Mouse (Mus musculus) small intestine, adult 2 months (tissue): ENCODE results near the gene Dhx34. TPM values are rescaled to one million over a fixed set of nuclear protein-coding genes. Genes with fewer than 3 reads are reported as not detected.

ENCODE experiments used
- H3K27ac ChIP-seq: fragments of 200-500 bp; 2 replicates; pipeline ENCODE4 v1.5.1; 2012; ENCODE audit warnings: low read depth, low read length, control low read depth, inconsistent platforms; ENCODE audit not compliant: insufficient read depth
- H3K27me3 ChIP-seq: fragments of 200-500 bp; 2 replicates; pipeline ENCODE4 v1.6.1; 2012; ENCODE audit warnings: mild to moderate bottlenecking, moderate library complexity, low read length, inconsistent platforms; ENCODE audit not compliant: control insufficient read depth, insufficient read depth
- H3K36me3 ChIP-seq: fragments of 200-500 bp; 2 replicates; pipeline ENCODE4 v1.6.1; 2012; ENCODE audit warnings: mild to moderate bottlenecking, low read length, control low read depth, inconsistent platforms; ENCODE audit not compliant: control insufficient read depth, insufficient read depth
- H3K4me1 ChIP-seq: fragments of 200-500 bp; 2 replicates; pipeline ENCODE4 v1.6.1; 2012; ENCODE audit warnings: low read length, inconsistent platforms, mixed read lengths; ENCODE audit not compliant: control insufficient read depth, insufficient read depth, insufficient read length
- H3K4me3 ChIP-seq: fragments of 200-500 bp; 2 replicates; pipeline ENCODE4 v1.5.1; 2012; ENCODE audit warnings: low read depth, mild to moderate bottlenecking, control low read depth, inconsistent platforms, low read length, moderate library complexity
- CTCF ChIP-seq: fragments of 200-500 bp; IDR thresholded peaks from 2 replicates; pipeline ENCODE4 v1.5.1; 2012; ENCODE audit warnings: low read depth, mild to moderate bottlenecking, control low read depth, inconsistent platforms, low read length, moderate library complexity, mixed read lengths; ENCODE audit not compliant: insufficient replicate concordance, insufficient read length; ENCODE audit errors: extremely low read depth
- POLR2A ChIP-seq: fragments of 200-500 bp; IDR thresholded peaks from 2 replicates; pipeline ENCODE4 v1.6.1; 2012; ENCODE audit warnings: low read depth, mild to moderate bottlenecking, control low read depth, inconsistent platforms, low read length, moderate library complexity
- WGBS: fragments of 180-500 bp; shearing (Covaris S2); methylation state at CpG from one replicate; pipeline ENCODE4 v1.1.7; 2018; 5-methylcytosine and 5-hydroxymethylcytosine counted together
- polyA plus RNA-seq: library from polyadenylated mRNA; depleted of rRNA; stranded (reverse); fragments of >200 nt; gene quantifications from 2 replicates; pipeline ENCODE4 v1.2.3, GENCODE M21; 2012

The Dhx34 gene
- polyA plus RNA-seq, 1 experiment = 28.7 TPM

DNA sequence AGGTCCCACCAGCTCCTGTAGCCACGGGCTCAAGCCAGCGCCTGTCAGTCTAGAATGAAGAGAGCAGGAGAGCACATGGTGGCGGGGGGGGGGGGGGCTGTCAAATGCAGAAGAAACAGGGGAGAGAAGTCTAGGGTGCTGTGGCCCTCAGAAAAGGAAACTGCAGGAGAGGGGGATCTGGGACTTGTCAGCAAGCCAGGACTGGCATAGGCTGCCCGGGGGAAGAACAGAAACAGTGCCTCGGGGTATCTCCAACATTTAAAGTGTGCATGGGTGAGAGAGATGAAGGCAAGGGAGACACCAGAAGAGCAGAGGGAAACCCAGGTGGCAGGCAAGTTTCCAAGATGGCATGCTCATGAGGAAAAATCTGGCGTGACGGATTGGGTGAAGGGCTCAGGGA lies 59.8 kb downstream of the Dhx34 start:
- Histone ChIP-seq H3K36me3 (no peaks in the 10 kb centered on the region), H3K4me3 (no peak overlapping the region), H3K4me1 (no peaks in the 10 kb centered on the region; the same call in 1 of the 2 replicates), H3K27ac (no peak overlapping the region), H3K27me3 (peaks cover 6% of the 10 kb centered on the region; the same call in 1 of the 2 replicates)
- TF ChIP-seq CTCF = no peak
- no peak for TF ChIP-seq POLR2A
- 65% methylated on average over 7 of the region's 7 CpGs for WGBS

- peaks cover 6% of the 10 kb centered on the region; the same call in 1 of the 2 replicates for H3K27me3 ChIP-seq
- 83% methylated on average over 9 of the region's 9 CpGs for WGBS
- no peaks in the 10 kb centered on the region for H3K36me3 ChIP-seq
- TF ChIP-seq CTCF (no peak), POLR2A (no peak)
- H3K4me3 ChIP-seq = no peak overlapping the region
- no peaks in the 10 kb centered on the region; the same call in 1 of the 2 replicates for H3K4me1 ChIP-seq
- H3K27ac ChIP-seq = no peak overlapping the region
These were observed 60.5 kb downstream of the Dhx34 start for GRCm38 (mm10) chr7:16161302-16161701.

- Histone ChIP-seq H3K27ac (no peak overlapping the region), H3K4me1 (no peaks in the 10 kb centered on the region; the same call in 1 of the 2 replicates), H3K27me3 (peaks cover 6% of the 10 kb centered on the region; the same call in 1 of the 2 replicates), H3K36me3 (no peaks in the 10 kb centered on the region), H3K4me3 (no peak overlapping the region)
- TF ChIP-seq CTCF (no peak), POLR2A (no peak)
- 64% methylated on average over 3 of the region's 3 CpGs for WGBS
These were observed 61.1 kb downstream of the Dhx34 start for GRCm38 (mm10) chr7:16160702-16161101.

DNA sequence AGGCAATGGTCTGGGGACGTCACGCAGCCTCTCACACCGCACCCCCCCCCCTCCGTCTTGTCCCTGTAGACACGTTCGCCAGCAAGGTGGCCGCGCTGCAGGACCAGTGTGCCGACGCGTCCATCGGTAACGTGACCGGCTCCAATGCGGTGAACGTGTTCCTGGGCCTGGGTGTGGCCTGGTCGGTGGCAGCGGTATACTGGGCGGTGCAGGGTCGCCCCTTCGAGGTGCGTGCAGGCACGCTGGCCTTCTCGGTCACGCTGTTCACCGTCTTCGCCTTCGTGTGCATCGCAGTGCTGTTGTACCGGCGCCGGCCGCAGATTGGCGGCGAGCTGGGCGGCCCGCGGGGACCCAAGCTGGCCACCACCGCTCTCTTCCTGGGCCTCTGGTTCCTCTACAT lies 63.1 kb downstream of the Dhx34 start:
- H3K4me3 ChIP-seq = no peak overlapping the region
- 10% methylated on average over 39 of the region's 39 CpGs for WGBS

DNA sequence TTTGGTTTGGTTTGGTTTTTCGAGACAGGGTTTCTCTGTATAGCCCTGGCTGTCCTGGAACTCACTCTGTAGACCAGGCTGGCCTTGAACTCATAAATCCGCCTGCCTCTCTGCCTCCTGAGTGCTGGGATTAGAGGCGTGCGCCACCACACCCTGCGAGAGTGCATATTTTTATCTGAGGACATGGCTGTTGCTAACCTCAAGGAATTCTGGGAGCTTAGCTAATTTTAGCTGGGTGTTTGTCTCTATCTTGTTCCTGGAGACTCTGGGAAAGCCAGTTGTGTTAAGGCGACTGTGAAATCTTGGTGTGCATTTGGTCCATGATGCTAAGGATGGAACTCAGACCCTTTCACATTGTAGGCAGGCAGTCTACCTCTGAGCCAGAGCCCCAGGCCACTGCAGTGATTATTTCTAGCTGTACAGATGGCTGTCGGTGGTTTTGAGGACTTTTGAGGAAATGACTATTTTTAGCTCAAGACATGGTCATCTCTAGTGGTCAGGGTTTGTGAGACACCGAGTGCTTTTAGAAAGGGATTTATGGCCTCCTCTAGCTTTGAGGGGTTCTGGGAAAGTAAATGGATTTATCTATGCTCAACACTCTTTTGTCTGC lies 65.6 kb downstream of the Dhx34 start:
- WGBS = 33% methylated on average over 8 of the region's 8 CpGs
- peaks cover 6% of the 10 kb centered on the region; the same call in 1 of the 2 replicates for H3K27me3 ChIP-seq
- H3K27ac ChIP-seq = peak overlapping the region; percentile 47; the same call in 1 of the 2 replicates
- H3K4me1 ChIP-seq = peaks cover 2% of the 10 kb centered on the region; the same call in 1 of the 2 replicates
- no peak overlapping the region for H3K4me3 ChIP-seq
- no peak for TF ChIP-seq CTCF
- TF ChIP-seq POLR2A = no peak
- H3K36me3 ChIP-seq = no peaks in the 10 kb centered on the region

More for the DNA sequence above, 63.1 kb downstream of the Dhx34 start:
- H3K36me3 ChIP-seq = no peaks in the 10 kb centered on the region
- H3K27me3 ChIP-seq = peaks cover 6% of the 10 kb centered on the region; the same call in 1 of the 2 replicates
- H3K27ac ChIP-seq = no peak overlapping the region
- TF ChIP-seq CTCF (no peak), POLR2A (no peak)
- H3K4me1 ChIP-seq = peaks cover 2% of the 10 kb centered on the region; the same call in 1 of the 2 replicates

- Histone ChIP-seq H3K4me1 (peaks cover 2% of the 10 kb centered on the region; the same call in 1 of the 2 replicates), H3K36me3 (no peaks in the 10 kb centered on the region), H3K27me3 (peaks cover 6% of the 10 kb centered on the region; the same call in 1 of the 2 replicates), H3K4me3 (no peak overlapping the region), H3K27ac (0 out of 2 replicates have a peak overlapping the region, but pooled peaks have one; percentile 5)
- whole genome bisulfite sequencing = 59% methylated on average over 9 of the region's 9 CpGs
- TF ChIP-seq CTCF (no peak), POLR2A (no peak)
These were observed 66.5 kb downstream of the Dhx34 start for GRCm38 (mm10) chr7:16155132-16155872.

DNA sequence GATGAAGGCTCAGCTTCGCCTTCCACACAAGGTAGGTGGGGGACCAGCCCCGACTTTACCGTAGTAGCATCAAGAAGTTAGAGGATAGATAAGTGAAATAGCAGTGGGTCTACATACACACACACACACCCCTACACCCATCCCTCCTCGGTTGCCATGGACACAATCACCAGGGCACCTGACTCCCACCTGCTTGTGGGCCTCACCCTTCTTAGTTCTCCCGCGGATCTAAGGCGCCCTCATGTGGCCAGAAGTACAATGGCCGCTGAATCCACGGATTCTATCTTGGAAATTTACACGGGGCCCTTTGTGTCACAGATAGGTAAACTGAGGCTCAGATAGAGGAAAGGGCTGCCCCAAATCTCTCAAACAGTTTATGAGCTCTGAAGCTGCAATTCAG lies 68.3 kb downstream of the Dhx34 start:
- H3K36me3 ChIP-seq = no peaks in the 10 kb centered on the region
- H3K27me3 ChIP-seq = no peaks in the 10 kb centered on the region; the same call in 1 of the 2 replicates
- WGBS = 15% methylated on average over 10 of the region's 10 CpGs
- peaks cover 2% of the 10 kb centered on the region; the same call in 1 of the 2 replicates for H3K4me1 ChIP-seq
- H3K27ac ChIP-seq = no peak overlapping the region
- no peak overlapping the region for H3K4me3 ChIP-seq
- TF ChIP-seq CTCF = peak; percentile 73; the same call in 1 of the 2 replicates
- TF ChIP-seq POLR2A = no peak
